Mouse (Mus musculus) ES-Bruce4 (cell line): ENCODE measurements around the gene Aplp2. TPM values are rescaled to one million over a fixed set of nuclear protein-coding genes. Genes with fewer than 3 reads are reported as not detected.

Experiments
- H3K27ac ChIP-seq: 2 replicates; pipeline ENCODE4 v1.5.1; 2012; ENCODE audit warnings: low read length, inconsistent platforms; ENCODE audit not compliant: insufficient read depth
- H3K27me3 ChIP-seq: 2 replicates; pipeline ENCODE4 v1.6.1; 2012; ENCODE audit warnings: mild to moderate bottlenecking, low read length, inconsistent platforms; ENCODE audit not compliant: control insufficient read depth, poor library complexity, insufficient read depth, severe bottlenecking
- H3K36me3 ChIP-seq: 2 replicates; pipeline ENCODE4 v1.6.1; 2012; ENCODE audit warnings: inconsistent platforms, mild to moderate bottlenecking, low read length, moderate library complexity; ENCODE audit not compliant: control insufficient read depth, poor library complexity, insufficient read depth, severe bottlenecking
- H3K4me1 ChIP-seq: one replicate; pipeline ENCODE4 v1.8.1; 2011; ENCODE audit warnings: low read length; ENCODE audit not compliant: control insufficient read depth, insufficient read depth
- H3K4me3 ChIP-seq: 2 replicates; pipeline ENCODE4 v1.5.1; 2011; ENCODE audit warnings: low read depth, mild to moderate bottlenecking, low read length
- H3K9ac ChIP-seq: 2 replicates; pipeline ENCODE4 v1.6.1; 2012; ENCODE audit warnings: low read depth, mild to moderate bottlenecking, inconsistent platforms; ENCODE audit not compliant: poor library complexity, severe bottlenecking
- H3K9me3 ChIP-seq: replicated peaks from 2 replicates; pipeline ENCODE4 v1.6.1; 2012; ENCODE audit warnings: mild to moderate bottlenecking, low read length, inconsistent platforms; ENCODE audit not compliant: control insufficient read depth, poor library complexity, insufficient read depth, severe bottlenecking
- CTCF ChIP-seq: IDR thresholded peaks from one replicate; pipeline ENCODE4 v1.8.1; 2011; ENCODE audit warnings: low read depth, low read length
- EP300 ChIP-seq: IDR thresholded peaks from 2 replicates; pipeline ENCODE4 v1.6.1; 2011; ENCODE audit warnings: low read depth, low read length; ENCODE audit not compliant: insufficient read depth
- POLR2A ChIP-seq: IDR thresholded peaks from one replicate; pipeline ENCODE4 v1.8.1; 2011; ENCODE audit warnings: low read length; ENCODE audit not compliant: insufficient read depth
- polyA plus RNA-seq: library from polyadenylated mRNA; stranded (reverse); fragments of >200 nt; gene quantifications from 2 replicates; pipeline ENCODE4 v1.2.4, GENCODE M21; 2011; ENCODE audit warnings: low read depth; ENCODE audit not compliant: missing spikeins, insufficient read depth, insufficient read length

Aplp2 gene
- polyA plus RNA-seq, 1 experiment, result 317 TPM

- H3K36me3 ChIP-seq, result no peaks in the 10 kb centered on the region
- no peaks in the 10 kb centered on the region for H3K27me3 ChIP-seq
- H3K4me1 ChIP-seq, result peaks cover 19% of the 10 kb centered on the region
- H3K4me3 ChIP-seq, result no peak overlapping the region
- no peaks in the 10 kb centered on the region for H3K9me3 ChIP-seq
- TF ChIP-seq CTCF (no peak), EP300 (no peak), POLR2A (no peak)
- peak overlapping the region; percentile 24; the same call in 1 of the 2 replicates for H3K27ac ChIP-seq
- no peak overlapping the region for H3K9ac ChIP-seq
Measured at GRCm38 (mm10) chr9:31122464-31123030, 89.1 kb downstream of the Aplp2 start.

- no peak overlapping the region for H3K9ac ChIP-seq
- H3K36me3 ChIP-seq, result no peaks in the 10 kb centered on the region
- H3K27ac ChIP-seq, result peak overlapping the region; percentile 87
- H3K27me3 ChIP-seq, result no peaks in the 10 kb centered on the region
- no peak overlapping the region; the same call in 1 of the 2 replicates for H3K4me3 ChIP-seq
- no peaks in the 10 kb centered on the region for H3K9me3 ChIP-seq
- TF ChIP-seq POLR2A (no peak), CTCF (no peak), EP300 (no peak)
- H3K4me1 ChIP-seq, result peaks cover 17% of the 10 kb centered on the region
Measured at GRCm38 (mm10) chr9:31120533-31120915, 91.1 kb downstream of the Aplp2 start.

GRCm38 (mm10) chr9:31119882-31120532, 91.6 kb downstream of the Aplp2 start:
- no peaks in the 10 kb centered on the region for H3K27me3 ChIP-seq
- H3K36me3 ChIP-seq, result no peaks in the 10 kb centered on the region
- H3K4me3 ChIP-seq, result peak overlapping the region; percentile 2; the same call in 1 of the 2 replicates
- peak overlapping the region; percentile 87 for H3K27ac ChIP-seq
- TF ChIP-seq POLR2A (no peak), EP300 (no peak)
- H3K9me3 ChIP-seq, result no peaks in the 10 kb centered on the region
- H3K9ac ChIP-seq, result no peak overlapping the region
- peaks cover 17% of the 10 kb centered on the region for H3K4me1 ChIP-seq

DNA sequence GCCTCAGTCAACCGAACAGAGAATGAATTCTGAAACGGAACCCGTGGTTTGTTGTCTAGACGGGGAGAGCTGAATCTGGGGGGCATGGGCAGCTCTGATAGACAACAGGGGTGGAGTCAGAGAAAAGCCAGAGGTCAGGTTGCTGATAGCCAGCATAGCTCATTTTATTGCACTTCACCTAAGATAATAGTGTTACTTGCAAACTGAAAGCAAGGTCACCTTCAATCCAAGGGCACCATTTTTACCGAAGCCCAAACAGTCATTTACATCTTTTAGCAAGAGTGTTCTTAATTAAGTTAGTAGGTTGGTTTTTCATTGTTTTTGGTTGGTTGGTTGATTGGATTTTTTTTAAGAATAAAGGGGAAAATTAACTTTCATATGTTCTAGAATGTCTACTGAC, 92.2 kb downstream of the Aplp2 start:
- no peak for TF ChIP-seq POLR2A
- TF ChIP-seq CTCF, result no peak
- no peak for TF ChIP-seq EP300
- peaks cover 17% of the 10 kb centered on the region for H3K4me1 ChIP-seq
- no peaks in the 10 kb centered on the region for H3K9me3 ChIP-seq
- no peak overlapping the region for H3K9ac ChIP-seq
- H3K4me3 ChIP-seq, result no peak overlapping the region
- H3K27me3 ChIP-seq, result no peaks in the 10 kb centered on the region
- H3K27ac ChIP-seq, result peak overlapping the region; percentile 87
- no peaks in the 10 kb centered on the region for H3K36me3 ChIP-seq

GRCm38 (mm10) chr9:31118520-31119298, 92.9 kb downstream of the Aplp2 start:
- no peak overlapping the region for H3K9ac ChIP-seq
- H3K36me3 ChIP-seq, result no peaks in the 10 kb centered on the region
- peak overlapping the region; percentile 87 for H3K27ac ChIP-seq
- H3K4me3 ChIP-seq, result no peak overlapping the region
- TF ChIP-seq POLR2A (peak; percentile 31), EP300 (0 out of 2 replicates have a peak, but pooled peaks have one; percentile 4), CTCF (no peak)
- no peaks in the 10 kb centered on the region for H3K9me3 ChIP-seq
- H3K4me1 ChIP-seq, result peaks cover 17% of the 10 kb centered on the region
- no peaks in the 10 kb centered on the region for H3K27me3 ChIP-seq
